In the genomic region with DNA sequence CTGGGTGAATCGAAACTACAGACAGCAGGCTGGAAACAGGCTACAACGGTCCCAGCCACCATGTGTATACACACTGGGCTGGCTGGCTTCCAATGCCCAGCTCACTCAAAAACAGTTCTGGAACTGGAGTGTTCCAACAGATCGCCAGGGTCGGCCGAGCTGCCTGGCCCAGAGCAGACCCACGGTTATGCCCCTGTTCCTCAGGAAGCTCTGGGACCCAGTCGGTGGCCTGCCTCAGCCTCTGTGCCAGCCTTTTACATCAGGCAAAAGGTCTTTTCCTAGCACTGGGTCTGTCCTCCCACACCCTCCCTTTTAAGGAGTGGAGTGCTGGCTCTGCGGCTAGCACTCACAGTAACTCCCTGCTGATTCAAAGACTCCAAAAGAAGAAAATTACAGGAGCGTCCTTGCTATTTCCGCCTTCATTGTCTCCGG, we compare ENCODE assay signal across 8 mouse cellular contexts. TPM values are rescaled to one million over a fixed set of nuclear protein-coding genes. Genes with fewer than 3 reads are reported as not detected.
A peak's percentile ranks its signal among the peaks of the same experiment; 100 is the strongest.
DNase-seq lines count a peak whose midpoint lies in the region; ATAC-seq and TF ChIP-seq lines count a peak whose summit lies in the region.

No protein-coding gene starts in this region.

- no peak for TF ChIP-seq POLR2A in kidney, adult 2 months (IDR thresholded peaks at IDR 0.05; ENCODE audit: low read depth, low read length)

- peak; percentile 59 to 60 for DNase-seq in adrenal gland, adult 18-20 months (ENCODE audit: low spot score in 2 of 2)
- DNase-seq in cerebellum, adult 8-10 months, result peak; percentile 71
- DNase-seq in gastrocnemius, postnatal 25 days, result peak; percentile 63
- peak; percentile 85 for DNase-seq in kidney, adult 2 months
- DNase-seq in left cerebral cortex, postnatal 4 days, result peak; percentile 90
- DNase-seq in embryo, embryonic 11 days, result no peak
- DNase-seq in spleen, postnatal 36 days (ENCODE audit: low spot score in 2 of 2), result no peak

- H3K27me3 ChIP-seq in kidney, adult 2 months (replicated peaks; ENCODE audit: control insufficient read depth, insufficient read depth, low read length), result no peaks in the 10 kb centered on the region
- H3K27me3 ChIP-seq in neural tube, embryonic 15.5 days (replicated peaks), result no peaks in the 10 kb centered on the region

- 8% methylated on average over 11 of the region's 11 CpGs for WGBS in kidney, adult 2 months
- WGBS in neural tube, embryonic 15.5 days, result 31% methylated on average over 11 of the region's 11 CpGs

- no peaks in the 10 kb centered on the region for H3K9me3 ChIP-seq in neural tube, embryonic 15.5 days (replicated peaks)

- intact Hi-C loops in left cerebral cortex, postnatal 4 days (cut with DNase I), result no loop called here

- H3K4me1 ChIP-seq in kidney, adult 2 months (ENCODE audit: control insufficient read depth, insufficient read depth, low read length), result peaks cover 34% of the 10 kb centered on the region
- peaks cover 22% of the 10 kb centered on the region for H3K4me1 ChIP-seq in neural tube, embryonic 15.5 days

- H3K36me3 ChIP-seq in kidney, adult 2 months (ENCODE audit: control insufficient read depth, insufficient read depth, low read length), result no peaks in the 10 kb centered on the region
- no peaks in the 10 kb centered on the region for H3K36me3 ChIP-seq in neural tube, embryonic 15.5 days

- 0 out of 2 replicates have a peak, but pooled peaks have one; percentile 34 for ATAC-seq in neural tube, embryonic 15.5 days (ENCODE audit: low FRiP score)

- H3K9ac ChIP-seq in neural tube, embryonic 15.5 days (replicated peaks), result no peak overlapping the region

- H3K4me3 ChIP-seq in kidney, adult 2 months (ENCODE audit: insufficient read depth, low read depth, low read length), result peak overlapping the region; percentile 38; the same call in 1 of the 2 replicates
- H3K4me3 ChIP-seq in neural tube, embryonic 15.5 days (replicated peaks), result no peak overlapping the region

- H3K4me2 ChIP-seq in neural tube, embryonic 15.5 days, result peak overlapping the region; percentile 36

- H3K27ac ChIP-seq in kidney, adult 2 months (ENCODE audit: insufficient read depth, low read depth, low read length), result peak overlapping the region; percentile 96
- peak overlapping the region; percentile 74 for H3K27ac ChIP-seq in neural tube, embryonic 15.5 days (replicated peaks)

- TF ChIP-seq CTCF in kidney, adult 2 months (conservative IDR thresholded peaks at IDR 0.05; ENCODE audit: insufficient read depth, insufficient read length, low read depth, low read length), result no peak

RNA-seq across cellular contexts. Expression of gene Fgfr2, which starts 34.3 kb away (rescaled TPM):
- total RNA-seq in adrenal gland, adult 18-20 months (2021), result 100 to 1,000 TPM; 294 to 308 TPM
- total RNA-seq in gastrocnemius, postnatal 25 days (2021), result under 1 TPM; 0.33 to 0.96 TPM
- 14.8 and 15.3 TPM in 2 replicates for polyA plus RNA-seq in kidney, adult 2 months (2012; rRNA removed)
- total RNA-seq in left cerebral cortex, postnatal 4 days (2021), result 10 to 100 TPM; 35.8 to 40.8 TPM
- 21.2 and 30.5 TPM in 2 replicates for polyA plus RNA-seq in neural tube, embryonic 15.5 days (2015; fragmentation: Nextera tagmentation; extraction: Ambion mirVana)

RNA-seq across cellular contexts. Expression of gene Ctbp2, which starts 35.3 kb away (rescaled TPM):
- 10 to 100 TPM; 53.0 to 60.3 TPM for total RNA-seq in adrenal gland, adult 18-20 months (2021)
- 10 to 100 TPM; 11.7 to 15.9 TPM for total RNA-seq in gastrocnemius, postnatal 25 days (2021)
- polyA plus RNA-seq in kidney, adult 2 months (2012; rRNA removed), result 48.6 and 57.5 TPM in 2 replicates
- total RNA-seq in left cerebral cortex, postnatal 4 days (2021), result 10 to 100 TPM; 41.0 to 48.8 TPM
- 50.5 and 52.0 TPM in 2 replicates for polyA plus RNA-seq in neural tube, embryonic 15.5 days (2015; fragmentation: Nextera tagmentation; extraction: Ambion mirVana)

Comparison
In these comparisons a context has a peak if more than half of its experiments do, and no peak if none do; other contexts are left out.
1. DNase-seq: peak in adrenal gland, adult 18-20 months (2 of 2), cerebellum, adult 8-10 months (single experiment), gastrocnemius, postnatal 25 days (single experiment), kidney, adult 2 months (single experiment) and left cerebral cortex, postnatal 4 days (single experiment); none in embryo, embryonic 11 days (single experiment) and spleen, postnatal 36 days (0 of 2).
2. RNA of gene Fgfr2, which starts 34.3 kb away (total RNA-seq): 294 to 308 TPM in adrenal gland, adult 18-20 months and 35.8 to 40.8 TPM in left cerebral cortex, postnatal 4 days; 0.33 to 0.96 TPM in gastrocnemius, postnatal 25 days; every median in the first group is over 10 times any median in the second.